Mouse (Mus musculus) adrenal gland, postnatal 4 days (tissue): Measurements from ENCODE around the gene Rin3. TPM values are rescaled to one million over a fixed set of nuclear protein-coding genes. Genes with fewer than 3 reads are reported as not detected.

Experiments
- DNase-seq, 2 experiments: peaks; one replicate each; pipeline ENCODE4 v3.0.0; 2021 to 2022; ENCODE audit warnings: low spot score in 2 of 2, mixed read lengths in 2 of 2
- total RNA-seq, 2 experiments: library from RNA; stranded (reverse); gene quantifications; 2 replicates each; pipeline ENCODE4 v1.2.3; 2021

Gene Rin3
- total RNA-seq, 2 experiments from 2014 or later: 16.7 to 19.8 TPM

DNA sequence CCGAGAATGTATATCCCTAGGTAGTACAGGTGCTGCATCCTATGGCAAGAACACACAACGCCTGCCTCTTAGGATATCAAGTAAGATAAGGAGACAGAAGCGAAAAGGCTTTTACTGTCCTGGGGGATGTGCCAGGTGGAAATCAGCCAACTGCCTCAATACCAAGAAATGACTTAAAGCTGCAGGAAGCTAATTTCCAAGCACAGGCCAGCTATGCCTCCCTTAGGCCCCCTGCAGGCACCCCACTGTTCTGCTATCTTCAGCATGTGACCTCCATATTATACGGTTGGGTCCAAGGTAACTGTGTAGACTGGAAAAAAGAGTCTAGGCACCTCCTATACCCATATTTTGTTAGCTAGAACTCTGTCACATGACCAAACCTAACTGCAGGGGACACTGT, 44.7 kb downstream of the Rin3 start:
- DNase-seq: no peak

DNA sequence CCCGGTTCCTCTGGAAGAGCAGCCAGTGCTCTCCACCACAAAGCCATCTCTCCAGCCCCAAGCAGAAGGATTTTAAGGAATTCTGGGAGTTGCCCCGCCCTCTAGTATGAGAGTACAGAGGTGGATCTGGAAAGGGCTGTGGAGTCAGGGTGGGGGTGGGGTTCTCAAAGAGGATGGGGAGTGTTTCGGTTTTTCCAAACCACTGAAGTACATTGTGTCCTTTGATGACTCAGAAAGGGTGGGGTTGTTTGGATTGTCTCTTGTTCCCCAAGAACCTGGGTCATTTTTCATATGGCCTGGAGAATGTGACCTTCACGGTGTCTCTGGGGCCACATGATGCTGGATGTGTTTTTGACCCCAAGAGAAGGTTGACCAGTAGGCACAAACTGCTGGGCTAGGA, 45.2 kb downstream of the Rin3 start:
- no peak for DNase-seq

DNA sequence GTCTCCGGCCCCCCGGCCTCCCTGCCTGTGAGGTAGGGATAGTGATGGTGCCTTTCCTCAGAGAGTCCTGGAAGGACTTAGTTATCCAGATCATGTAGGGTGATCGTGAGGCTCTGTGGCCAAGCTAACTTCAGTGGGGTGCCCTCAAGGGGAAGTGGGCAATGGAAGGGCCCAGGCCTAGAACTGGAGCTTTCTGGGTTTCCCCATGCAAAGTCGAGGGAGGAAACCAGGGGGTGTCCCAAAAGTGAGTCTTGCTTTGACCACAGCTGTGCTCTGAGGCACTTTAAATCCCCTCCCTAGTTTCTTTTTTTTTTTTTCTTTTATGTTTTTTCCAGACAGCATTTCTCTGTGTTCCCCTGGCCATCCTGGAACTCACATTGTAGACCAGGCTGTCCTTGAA, 47.3 kb downstream of the Rin3 start:
- no peak for DNase-seq

DNA sequence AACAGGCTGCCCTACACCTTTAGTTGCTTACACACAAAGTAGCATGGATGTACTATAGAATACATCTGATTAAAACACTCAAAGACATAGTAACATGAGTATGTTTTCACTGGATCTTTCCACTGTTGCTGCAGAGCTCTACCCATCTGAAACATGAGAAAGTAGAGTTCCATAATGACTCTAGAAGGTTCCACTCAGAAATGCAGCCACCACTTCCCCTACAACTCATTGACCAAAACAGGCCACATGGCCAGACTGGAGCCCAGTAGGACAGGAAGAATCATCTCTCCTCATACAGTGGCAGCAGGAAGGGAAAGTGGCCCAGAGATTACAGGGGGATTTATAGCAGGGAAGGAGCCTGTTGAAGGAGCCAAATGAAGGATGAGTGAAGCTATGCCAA, 47.9 kb downstream of the Rin3 start:
- DNase-seq: no peak

DNA sequence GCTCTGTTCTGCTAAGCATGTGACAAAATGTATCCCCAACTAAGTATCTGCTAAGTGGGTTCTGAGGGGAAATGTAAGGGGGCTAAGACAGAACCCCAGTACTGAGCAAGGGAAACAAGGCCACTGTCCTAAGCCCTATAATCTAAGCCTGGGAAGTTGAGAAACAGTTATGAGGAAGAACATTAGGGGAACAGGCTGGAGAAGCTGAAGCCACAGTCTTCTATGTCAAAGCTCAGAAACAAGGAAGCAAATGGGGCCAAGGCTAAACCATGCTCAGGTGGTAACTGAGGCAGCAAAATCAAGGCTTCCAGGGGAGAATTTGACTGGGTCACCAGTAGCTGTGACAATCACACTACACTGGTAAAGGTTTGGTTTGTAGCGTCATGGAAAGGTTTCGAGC, 50.3 kb downstream of the Rin3 start:
- DNase-seq: no peak

DNA sequence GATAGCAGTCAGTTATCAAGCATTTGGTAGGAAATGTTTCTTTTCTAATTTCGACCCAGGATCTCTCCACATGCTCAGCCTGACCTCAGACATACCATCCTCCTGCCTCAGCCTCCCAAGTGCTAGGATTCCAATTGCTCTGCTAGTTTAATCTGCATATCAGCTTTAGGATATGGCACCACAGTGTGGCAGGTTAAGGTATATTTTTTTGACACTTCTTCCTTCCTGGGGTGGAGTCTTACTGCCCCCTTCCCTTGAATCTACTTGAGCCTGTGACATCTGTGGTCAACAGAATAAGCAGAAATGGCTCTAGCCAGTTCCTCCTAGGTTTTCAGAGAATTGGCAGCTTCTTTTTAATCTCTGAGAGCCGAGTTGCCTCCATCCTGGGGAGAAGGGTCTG, 56.2 kb downstream of the Rin3 start:
- DNase-seq: no peak

DNA sequence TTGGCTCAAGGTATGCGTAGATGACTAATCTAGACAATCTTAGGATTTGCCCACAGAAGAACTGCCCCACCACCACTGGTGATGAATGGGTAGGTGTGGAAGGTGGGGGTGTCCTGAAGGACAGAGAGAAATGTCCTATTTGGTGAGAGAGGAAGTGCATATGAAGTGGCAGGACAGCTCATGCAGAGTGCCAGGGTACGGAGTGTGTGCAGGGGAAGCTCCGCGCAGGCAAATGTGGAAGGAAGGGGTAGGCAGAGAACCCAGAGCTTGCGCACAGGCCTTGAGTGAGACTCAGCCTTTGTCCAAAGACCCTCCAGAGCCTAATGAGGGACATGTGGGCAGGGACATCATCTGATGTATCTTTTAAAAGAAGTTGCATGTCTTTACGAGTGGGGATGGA, 57.6 kb downstream of the Rin3 start:
- no peak for DNase-seq

DNA sequence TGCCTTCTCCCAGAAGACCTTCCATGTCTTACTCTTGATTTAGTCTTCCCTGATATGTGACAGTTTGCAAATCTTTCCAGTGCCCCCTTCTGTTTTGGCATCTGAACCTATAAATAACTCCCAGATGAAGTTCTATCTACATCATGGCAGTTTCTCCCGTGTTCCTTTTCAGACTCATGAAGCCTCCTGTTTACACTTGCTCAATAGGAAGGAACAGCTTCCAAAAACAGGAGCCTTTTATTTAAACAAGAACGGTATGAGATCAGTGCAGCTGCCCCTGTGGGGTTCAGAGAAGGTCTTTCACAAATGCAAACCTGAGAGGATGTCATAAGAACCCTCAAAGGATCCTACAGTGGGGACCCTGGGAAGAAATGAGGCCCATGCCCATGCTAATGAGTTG, 59.3 kb downstream of the Rin3 start:
- no peak for DNase-seq

DNA sequence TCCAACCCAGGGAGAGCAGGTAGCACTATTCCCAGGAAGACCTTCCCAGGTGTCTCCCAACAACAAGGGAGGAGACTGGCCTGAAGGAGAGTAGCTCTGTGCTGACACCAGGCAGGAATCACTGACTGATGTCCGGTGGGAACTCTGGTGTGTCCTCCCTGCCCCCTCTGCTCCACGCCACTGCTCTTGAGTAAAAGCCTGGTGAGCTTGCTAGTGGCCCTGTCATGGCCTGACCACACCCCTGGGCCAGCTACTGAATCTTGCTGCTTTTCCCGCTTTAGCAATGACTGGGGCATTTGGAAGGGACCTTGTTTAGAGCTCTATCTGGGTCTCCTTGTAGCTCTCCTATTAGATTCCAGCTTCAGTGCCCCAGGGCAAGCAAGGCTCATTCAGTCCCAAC, 59.8 kb downstream of the Rin3 start:
- DNase-seq: no peak

DNA sequence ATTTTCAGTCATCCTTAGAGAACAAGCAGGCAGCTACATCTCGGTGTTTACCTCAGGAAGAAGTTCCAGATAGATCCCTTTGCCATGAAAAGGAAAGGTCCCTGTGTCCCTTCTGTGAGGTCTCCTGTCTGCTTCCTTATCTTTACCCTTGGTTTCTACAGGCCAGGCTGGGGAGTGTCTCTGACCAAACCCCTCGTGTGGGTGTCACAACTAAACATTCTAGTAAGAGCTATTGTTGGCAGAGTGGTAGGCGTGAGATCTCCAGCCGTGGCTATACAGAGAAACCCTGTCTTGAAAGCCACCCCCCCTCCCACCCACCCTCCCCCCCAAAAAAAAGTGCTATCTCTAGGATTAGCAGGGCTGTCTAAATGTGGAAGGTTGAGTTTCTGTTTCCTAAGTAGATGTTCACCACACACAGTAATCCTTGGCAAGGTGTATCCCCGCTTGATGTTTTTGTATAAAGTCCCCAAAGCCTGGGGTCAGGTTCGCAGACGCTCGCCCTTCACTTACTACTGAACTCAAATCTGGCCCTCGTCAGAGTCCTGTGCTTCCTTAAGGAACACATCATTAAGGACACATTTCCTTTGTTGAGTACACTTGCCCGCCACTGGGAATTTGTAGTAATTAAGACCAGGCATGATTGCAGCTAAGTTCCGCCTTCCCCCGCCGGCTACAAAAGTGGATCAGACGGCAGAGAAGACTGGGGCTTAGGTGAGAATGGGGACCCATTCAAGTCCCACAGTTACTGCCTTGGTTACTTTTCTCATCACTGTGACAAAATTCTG, 62.4 kb downstream of the Rin3 start:
- no peak for DNase-seq

DNA sequence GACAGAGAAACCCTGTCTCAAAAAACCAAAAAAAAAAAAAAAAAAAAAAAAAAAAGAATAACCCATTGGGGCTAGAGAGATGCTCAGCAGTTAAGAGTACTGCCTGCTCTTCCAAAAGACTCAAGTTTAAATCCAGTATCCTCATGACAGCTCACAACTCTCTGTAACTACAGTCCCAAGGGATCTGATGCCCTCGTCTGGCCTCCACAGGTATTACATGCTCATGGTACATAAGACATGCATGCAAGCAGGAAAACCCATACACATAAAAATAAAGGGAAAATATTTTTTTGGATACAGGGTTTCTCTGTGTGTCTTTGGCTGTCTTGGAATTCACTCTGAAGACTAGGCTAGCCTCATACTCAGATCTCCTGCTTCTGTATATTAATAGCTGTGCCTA, 63.7 kb downstream of the Rin3 start:
- no peak for DNase-seq

DNA sequence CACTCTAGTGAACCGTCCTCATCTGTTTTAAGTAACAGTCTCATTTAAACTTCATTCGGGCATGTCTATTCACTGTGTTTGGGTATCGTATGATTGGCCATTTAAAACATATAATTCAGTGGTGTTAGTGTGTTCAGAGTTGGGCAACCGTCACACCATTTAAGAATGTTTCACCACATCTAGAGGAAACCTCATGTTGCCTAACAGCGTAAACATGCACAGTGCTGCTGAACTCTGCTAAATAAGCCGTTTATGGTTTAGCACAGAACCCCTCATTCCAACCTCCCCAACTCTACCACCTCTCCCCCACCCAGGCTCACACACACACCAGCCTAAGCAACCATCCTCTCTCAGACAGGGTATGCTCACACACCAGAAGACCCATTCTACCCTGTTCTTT, 65.6 kb downstream of the Rin3 start:
- DNase-seq: no peak

DNA sequence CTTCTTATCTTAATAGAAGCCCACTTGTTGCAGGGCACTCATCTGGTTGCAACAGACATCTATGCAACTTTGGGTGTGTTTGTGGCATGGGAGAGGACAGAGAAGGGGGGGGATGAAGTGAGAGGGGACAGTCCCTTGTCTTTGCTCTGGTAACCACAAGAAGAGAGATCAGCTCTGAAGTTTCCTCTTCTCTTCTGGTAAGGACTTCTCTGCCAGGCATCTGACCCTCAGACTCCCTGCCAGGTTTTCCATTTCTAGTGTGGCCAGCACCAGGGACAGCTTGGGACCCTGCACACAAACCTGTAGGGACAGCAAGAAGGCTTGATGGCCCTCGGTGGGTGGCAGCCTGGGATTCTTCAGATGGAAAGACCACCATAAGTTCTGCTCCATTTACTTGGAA, 68.1 kb downstream of the Rin3 start:
- no peak for DNase-seq

DNA sequence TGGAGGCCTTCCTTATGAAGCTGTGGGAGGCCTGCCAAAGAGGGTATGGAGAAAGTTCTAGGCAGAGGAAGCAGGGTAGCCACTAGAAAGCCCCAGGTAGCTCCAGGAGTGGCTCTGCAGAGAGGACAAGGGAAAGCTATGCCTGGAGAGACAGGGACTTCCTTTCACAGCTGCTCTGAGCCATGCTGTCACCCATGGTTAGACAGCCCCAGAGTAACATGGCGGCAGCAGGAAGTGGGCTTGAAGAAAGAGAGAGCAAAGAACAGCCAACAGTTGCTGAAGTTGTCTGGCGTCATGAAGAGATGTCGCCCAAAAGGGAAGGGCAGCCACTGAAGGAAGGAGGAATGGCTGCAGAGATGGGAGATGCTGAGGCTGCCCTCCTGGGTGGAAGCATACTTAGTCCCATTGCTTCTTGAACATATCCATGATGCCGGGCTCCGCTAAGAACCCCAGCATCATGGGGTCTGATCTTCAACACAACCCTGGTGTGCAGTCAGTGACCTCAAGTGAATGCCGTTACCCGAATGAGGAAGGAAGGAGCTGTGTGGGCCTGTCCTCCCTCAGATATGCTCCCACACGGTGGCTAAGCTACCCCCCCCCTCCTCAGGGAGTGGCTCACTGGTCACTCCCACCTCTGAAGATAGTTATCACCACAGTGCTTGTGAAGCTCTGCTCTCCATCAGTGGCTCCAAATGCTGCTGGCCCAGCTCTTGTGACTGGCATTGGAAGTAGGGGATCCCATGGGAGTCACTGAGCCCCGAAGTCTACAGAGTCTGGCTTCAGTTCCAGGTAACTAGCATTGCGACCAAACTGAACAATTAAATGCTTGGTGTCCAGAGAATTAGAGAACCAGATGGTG, 71.5 kb downstream of the Rin3 start:
- no peak for DNase-seq

DNA sequence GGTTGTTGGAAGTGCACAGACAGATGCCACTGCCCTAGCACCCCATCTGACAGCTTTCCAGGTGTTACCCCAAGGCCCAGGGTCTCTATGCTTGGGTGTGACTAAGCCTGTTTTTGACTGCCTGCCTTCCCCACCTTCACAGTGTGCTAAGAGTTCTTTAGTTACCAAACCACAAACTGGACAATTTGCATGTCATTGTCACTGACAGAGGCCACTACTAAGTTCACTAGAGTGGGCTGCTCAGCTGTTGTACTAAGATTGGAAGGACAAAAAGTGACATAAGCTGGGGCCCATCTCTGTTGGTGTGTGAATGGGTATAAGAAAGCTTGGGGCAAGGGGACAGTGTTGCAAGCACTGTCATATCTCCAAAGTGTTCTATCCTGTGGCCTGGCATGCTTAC, 72.9 kb downstream of the Rin3 start:
- no peak for DNase-seq

DNA sequence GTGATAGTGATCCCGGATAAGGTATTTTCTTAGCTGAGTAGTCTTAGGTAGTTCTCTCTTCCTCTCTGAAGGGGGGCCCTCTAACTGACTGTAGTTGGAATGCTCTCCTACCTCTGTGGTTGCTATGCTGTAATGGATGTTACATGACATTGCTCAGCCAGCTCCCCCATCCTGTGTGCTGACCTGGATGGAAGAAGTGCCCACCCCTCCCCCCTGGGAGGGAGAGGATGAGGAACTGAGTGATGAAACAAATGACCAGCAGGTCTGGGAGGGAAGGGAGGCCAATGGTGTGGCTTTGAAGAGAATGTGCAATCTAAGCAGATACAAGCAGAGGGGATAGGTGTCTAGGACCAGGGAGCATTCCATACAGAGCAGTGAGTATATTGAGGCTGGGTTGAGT, 73.9 kb downstream of the Rin3 start:
- DNase-seq: no peak

DNA sequence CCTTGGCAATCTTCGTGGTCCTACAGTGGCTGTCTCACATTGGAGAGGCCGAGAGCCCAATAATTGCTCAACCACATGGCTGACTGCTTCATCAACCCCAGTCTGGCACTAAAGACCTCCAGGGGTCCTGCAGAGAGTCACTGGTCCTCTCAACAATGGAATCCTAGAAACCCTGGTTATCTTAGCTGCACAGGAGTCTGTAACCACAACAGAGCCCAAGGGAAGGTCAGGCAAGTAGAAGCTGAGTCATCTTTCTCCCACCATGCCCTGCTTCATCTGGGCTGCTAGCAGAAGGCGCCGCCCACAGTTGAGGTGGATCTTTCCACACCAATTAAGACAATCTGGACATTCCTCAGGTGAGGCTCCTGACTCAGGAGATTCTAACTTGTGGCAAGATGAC, 76.5 kb downstream of the Rin3 start:
- no peak for DNase-seq

DNA sequence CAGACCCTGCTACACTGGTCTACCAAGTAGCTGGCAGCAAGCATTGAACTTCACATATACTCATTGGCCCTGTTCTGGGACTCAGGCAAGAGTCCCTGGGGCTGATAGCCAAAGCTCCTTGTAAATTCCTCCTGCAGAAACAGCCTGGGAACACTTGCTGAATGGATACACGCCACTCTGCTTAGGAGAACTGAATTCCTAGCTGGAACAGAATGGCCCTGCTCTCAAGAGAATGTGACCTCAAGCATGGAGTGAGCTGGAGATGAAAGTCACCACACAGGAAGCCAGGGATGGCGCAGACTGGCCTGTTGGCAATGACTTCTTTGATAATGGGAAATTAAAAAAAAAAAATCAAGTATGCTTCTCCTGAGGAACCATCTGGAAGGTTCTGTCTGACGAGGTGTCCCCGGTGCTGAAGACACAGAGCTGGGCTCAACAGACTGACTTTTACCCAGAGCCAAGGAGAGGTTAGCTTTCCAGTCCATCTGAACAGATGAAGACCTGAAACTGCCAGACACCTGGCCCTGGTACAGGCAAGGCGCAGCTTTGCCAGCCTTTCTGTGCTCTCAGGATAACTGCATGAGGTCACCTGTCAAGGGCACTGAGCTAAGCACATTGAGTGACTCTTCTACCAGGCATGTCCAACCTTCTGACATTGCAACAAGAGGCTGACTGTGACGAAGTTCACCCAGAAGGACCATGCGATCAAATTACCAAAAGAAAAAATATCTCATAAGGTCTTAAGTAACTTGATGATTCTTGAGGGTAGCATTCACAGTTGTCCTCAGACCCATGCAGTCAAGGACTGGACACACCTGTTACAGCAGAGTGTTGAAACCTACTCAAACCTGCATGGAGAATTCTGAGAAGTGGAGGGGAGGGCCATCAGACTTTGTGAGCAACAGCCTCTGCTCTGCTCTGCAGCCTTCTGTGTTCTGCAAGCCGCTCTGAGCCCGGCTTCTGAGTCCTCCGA, 78.6 kb downstream of the Rin3 start:
- DNase-seq: no peak

DNA sequence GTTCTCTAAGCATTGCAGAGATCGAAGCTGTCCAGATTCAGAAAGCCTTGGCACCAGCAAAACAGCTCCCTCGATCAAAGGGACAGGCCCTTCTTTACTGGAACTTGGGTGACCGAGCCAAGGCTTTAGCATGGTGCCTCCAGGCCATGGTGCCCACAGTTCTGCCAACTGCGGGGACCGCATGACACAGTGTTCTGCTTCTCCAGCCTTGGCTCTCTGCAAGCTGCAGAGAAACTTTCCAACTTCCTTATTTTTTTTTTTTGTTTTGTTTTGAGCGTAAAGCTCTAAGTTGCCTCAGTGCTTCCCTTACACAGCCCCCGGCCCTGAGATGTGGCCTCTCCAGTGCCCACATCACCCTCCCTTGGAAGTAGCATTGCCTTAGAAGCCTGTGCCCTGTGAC, 82.2 kb downstream of the Rin3 start:
- no peak for DNase-seq

DNA sequence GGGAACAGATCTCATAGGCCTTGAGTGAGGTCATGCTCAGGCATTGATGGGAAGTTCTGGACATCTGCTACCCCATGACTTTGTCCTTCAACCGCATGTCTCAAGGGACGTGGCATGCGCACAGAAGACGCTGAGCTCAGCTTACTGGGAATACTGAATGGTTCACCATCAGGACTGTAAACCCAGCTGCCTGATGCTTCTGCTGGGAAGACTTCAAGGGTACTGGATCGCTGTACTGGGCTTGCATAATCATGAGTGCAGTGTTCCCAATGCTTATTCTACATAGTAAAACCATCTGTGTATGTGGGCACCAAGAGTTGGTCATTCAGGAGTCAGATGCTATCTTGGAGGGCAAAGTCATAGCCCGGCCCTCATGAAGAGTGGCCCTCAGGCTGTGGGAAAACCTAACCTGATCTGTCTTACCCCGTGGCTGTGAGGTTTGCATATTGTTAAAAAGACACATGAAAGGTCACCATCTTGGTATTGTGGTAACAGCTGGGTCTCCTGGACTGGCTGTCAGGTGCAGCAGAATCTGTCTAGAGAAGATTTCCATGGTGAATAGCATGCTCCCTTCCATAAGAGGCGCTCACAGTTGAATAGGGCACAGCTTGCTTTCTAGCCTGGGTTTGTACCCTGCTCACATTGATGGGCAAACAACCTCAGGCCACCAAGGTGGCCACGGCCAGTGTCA, 83.4 kb downstream of the Rin3 start:
- no peak for DNase-seq

DNA sequence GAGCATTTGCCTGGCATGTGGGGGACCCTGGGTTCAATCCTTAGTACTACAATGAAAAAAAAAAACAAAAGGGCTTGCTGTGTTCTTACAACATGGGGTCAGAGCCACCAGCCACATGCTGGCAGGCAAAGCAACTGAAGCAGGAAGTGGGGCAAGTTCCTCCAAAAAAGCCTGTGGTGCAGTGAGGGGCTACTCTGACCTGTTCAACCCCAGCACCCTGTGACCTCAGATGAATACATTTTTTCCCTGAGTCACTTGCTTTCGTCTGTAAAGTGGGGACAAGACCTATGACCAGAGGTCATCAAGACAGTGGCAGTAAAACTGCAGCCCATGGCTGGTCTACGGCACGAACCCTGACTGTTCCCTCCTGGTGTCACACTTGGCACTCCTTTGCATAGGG, 84.2 kb downstream of the Rin3 start:
- DNase-seq: no peak
